Mouse (Mus musculus) bone marrow macrophage, adult 2 months (primary cell): Measurements from ENCODE around the gene Kcnj5. TPM values are rescaled to one million over a fixed set of nuclear protein-coding genes. Genes with fewer than 3 reads are reported as not detected.

ENCODE experiments used
- H3K27ac ChIP-seq: 2 replicates; pipeline ENCODE4 v1.5.1; 2012; ENCODE audit warnings: low read depth, low read length; ENCODE audit not compliant: insufficient read depth
- H3K4me1 ChIP-seq: 2 replicates; pipeline ENCODE4 v1.6.1; 2012; ENCODE audit warnings: low read length; ENCODE audit not compliant: control insufficient read depth, insufficient read depth
- H3K4me3 ChIP-seq: 2 replicates; pipeline ENCODE4 v1.5.1; 2012; ENCODE audit warnings: mild to moderate bottlenecking, low read length, moderate library complexity; ENCODE audit not compliant: insufficient read depth
- CTCF ChIP-seq: IDR thresholded peaks from 2 replicates; pipeline ENCODE4 v1.5.1; 2012; ENCODE audit warnings: low read depth, mild to moderate bottlenecking, low read length, moderate library complexity
- POLR2A ChIP-seq: IDR thresholded peaks from 2 replicates; pipeline ENCODE4 v1.6.1; 2012; ENCODE audit warnings: mild to moderate bottlenecking, low read depth, low read length, borderline replicate concordance
- polyA plus RNA-seq: library from polyadenylated mRNA; stranded (reverse); fragments of >200 nt; gene quantifications from 2 replicates; pipeline ENCODE4 v1.2.4, GENCODE M21; 2012; ENCODE audit not compliant: missing spikeins, insufficient read depth, insufficient read length

Gene Kcnj5
- polyA plus RNA-seq, 1 experiment = not detected

DNA sequence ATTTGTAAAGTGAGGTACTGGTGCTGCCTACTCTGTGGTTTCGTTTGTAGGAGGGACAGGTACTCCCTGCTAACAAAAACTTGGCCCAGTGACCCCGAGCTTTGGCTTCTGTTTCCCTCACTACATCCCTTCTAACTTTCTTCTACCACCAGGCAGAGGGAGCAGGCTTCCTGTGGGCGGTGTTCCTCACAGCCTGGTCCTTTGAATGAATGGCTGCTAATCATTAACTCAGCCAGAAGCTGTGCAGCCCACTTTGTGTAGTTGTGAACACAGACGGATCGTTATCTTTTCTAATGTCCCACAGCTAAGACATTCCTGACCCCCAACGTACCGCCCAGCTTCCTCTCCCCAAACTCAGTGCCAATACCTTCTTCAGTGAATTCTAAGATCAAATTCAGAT is 52.5 kb downstream of the Kcnj5 start:
- Histone ChIP-seq H3K4me1 (no peaks in the 10 kb centered on the region), H3K27ac (no peak overlapping the region), H3K4me3 (no peak overlapping the region)
- no peak for TF ChIP-seq POLR2A
- TF ChIP-seq CTCF = no peak

DNA sequence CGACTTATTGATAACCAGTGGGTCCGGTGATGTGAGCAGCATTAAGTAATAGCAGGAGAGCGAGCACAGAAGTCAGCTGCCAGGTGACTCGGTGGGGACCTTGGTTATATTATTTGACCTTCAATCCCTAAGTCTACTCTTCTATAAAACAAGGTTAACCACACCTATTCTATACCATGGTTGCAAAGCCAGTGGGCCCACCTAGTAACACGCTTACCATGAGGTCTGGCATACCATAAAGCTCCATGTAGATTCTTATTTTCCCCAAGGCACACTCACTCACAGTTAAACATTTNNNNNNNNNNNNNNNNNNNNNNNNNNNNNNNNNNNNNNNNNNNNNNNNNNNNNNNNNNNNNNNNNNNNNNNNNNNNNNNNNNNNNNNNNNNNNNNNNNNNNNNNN is 60.6 kb downstream of the Kcnj5 start:
- no peak overlapping the region for H3K27ac ChIP-seq
- H3K4me3 ChIP-seq = no peak overlapping the region
- H3K4me1 ChIP-seq = no peaks in the 10 kb centered on the region
- TF ChIP-seq POLR2A = no peak
- no peak for TF ChIP-seq CTCF

DNA sequence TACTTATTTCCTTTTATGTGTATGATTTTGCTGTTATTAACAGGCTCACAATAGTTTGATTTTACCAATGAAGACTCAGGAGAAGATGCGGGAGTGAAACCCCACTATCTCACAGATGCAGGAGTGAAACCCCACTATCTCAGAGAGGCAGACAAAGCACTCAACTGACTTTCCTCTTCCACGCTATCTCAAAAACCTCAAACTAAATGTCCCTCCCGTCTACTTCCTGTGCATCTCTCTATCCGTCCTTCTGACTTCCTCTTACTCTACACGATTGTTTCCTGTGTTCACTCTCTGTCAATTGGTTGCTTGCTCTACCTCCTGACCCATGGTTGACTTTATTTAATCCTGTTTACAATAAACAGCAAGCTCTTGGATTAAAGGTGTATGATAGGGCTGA is 63.7 kb downstream of the Kcnj5 start:
- no peak for TF ChIP-seq POLR2A
- no peak for TF ChIP-seq CTCF
- no peaks in the 10 kb centered on the region for H3K4me1 ChIP-seq
- H3K27ac ChIP-seq = no peak overlapping the region
- H3K4me3 ChIP-seq = no peak overlapping the region

DNA sequence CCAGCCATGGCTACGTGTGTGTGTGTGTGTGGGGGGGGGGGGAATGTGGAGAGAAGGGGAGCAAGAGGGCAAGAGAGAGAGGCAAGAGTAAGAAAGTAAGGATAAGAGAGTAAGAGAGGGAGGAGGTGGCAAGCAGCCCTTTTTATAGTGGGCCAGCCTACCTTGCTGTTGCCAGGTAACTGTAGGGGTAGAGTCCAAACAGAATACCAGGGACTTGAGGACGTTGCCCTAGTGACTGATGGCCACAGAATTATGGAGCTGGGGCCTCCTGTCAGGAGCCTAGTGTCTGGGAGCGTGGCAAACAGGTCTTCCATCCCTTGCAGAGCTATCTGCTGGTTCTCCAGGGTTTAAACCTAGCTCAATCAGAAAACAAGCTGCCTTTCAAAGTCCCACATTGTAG is 64.4 kb downstream of the Kcnj5 start:
- no peaks in the 10 kb centered on the region for H3K4me1 ChIP-seq
- no peak for TF ChIP-seq POLR2A
- no peak for TF ChIP-seq CTCF
- H3K4me3 ChIP-seq = no peak overlapping the region
- H3K27ac ChIP-seq = no peak overlapping the region

DNA sequence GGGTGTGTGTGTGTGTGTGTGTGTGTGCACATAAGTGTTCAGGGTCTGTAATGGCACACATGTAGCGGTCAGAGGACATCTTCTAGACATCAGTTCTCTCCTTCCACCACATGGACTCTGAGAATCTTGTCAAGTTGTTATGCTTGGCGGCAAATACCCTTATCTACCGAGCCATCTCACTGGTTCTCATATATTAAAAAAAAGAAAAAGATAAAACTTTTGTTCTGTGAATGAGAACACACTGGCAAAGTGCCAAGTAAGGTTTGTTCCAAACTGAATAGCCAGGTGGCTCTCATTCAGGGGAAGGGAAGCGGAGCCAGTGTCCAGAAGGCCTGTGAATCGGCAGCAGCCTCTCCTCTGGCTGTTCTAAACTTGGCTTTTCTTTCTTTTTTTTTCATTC is 66.1 kb downstream of the Kcnj5 start:
- Histone ChIP-seq H3K27ac (no peak overlapping the region), H3K4me1 (no peaks in the 10 kb centered on the region), H3K4me3 (no peak overlapping the region)
- TF ChIP-seq CTCF (no peak), POLR2A (no peak)

DNA sequence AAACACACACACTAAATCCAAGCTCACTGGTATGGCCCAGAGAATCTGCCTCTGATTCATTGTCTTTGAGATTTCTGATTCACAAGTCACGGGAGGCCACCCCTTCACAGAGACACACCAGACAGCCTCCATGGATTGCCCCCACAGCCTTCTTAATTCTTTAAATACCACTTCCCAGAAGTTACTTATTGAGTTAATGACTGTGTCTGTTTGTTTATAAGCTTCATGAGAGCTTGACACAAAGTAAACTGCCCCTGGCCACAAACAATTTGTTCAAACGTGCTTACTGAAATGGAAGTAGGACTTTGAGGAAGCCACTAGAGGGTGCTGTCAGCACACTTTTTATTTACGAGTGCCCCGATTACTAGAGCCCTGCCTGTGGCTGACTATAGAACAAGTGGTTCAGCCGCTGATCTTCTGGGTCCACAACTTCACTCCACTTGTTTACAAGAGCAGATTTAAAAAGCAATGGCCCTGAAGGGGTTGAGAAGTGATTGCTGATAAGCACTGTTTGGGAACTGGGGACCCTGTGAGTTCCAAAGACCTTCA is 72.2 kb downstream of the Kcnj5 start:
- H3K4me1 ChIP-seq = no peaks in the 10 kb centered on the region
- no peak overlapping the region for H3K27ac ChIP-seq
- no peak overlapping the region for H3K4me3 ChIP-seq
- TF ChIP-seq CTCF = peak; percentile 19; the same call in 1 of the 2 replicates
- no peak for TF ChIP-seq POLR2A

Other genes starting within 250 kb of the Kcnj5 start
- 0.23 and 0.43 TPM in 2 replicates for gene Arhgap32, start 228.2 kb downstream of the Kcnj5 start, polyA plus RNA-seq
- gene Kcnj1, start 28.1 kb upstream of the Kcnj5 start, polyA plus RNA-seq = not detected in 2 replicates
- gene Fli1, start 198.5 kb upstream of the Kcnj5 start, polyA plus RNA-seq = 124 and 127 TPM in 2 replicates